Mouse (Mus musculus) adrenal gland, postnatal 36 days (tissue): ENCODE results near the gene Nipal4. TPM values are rescaled to one million over a fixed set of nuclear protein-coding genes. Genes with fewer than 3 reads are reported as not detected.

Experiments
- DNase-seq, 2 experiments: peaks; one replicate each; pipeline ENCODE4 v3.0.0; 2021; ENCODE audit warnings: mixed read lengths in 1 of 2
- microRNA-seq: library from miRNA; unstranded; fragments of <30 nt; microRNA quantifications from one replicate; pipeline ENCODE4 v1.2.0, GENCODE M21; 2021
- total RNA-seq, 2 experiments: library from RNA; stranded (reverse); gene quantifications; 2 replicates each; pipeline ENCODE4 v1.2.3; 2021

Gene Nipal4
- total RNA-seq, 2 experiments from 2014 or later = not detected

DNA sequence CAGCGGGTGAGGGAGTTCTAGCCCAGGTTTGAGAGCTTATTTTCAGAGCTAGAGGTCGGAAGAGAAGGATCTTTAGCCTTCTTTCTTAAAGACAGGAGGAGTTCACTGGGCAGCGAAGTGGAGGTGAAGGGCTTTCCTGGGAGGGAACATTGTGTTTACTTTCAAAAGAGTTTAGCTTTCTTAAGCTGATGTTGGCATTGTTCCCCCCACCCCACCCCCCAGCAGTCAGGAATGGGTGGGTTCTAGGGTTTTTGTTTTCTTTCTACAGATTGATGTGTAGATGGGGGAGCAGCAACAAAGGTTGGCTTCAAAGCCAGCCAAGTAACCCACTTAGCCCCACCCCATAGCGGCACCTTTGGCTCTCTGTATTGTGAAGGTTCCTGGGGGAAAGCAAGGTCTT is 51.3 kb downstream of the Nipal4 start:
- DNase-seq = no peak

DNA sequence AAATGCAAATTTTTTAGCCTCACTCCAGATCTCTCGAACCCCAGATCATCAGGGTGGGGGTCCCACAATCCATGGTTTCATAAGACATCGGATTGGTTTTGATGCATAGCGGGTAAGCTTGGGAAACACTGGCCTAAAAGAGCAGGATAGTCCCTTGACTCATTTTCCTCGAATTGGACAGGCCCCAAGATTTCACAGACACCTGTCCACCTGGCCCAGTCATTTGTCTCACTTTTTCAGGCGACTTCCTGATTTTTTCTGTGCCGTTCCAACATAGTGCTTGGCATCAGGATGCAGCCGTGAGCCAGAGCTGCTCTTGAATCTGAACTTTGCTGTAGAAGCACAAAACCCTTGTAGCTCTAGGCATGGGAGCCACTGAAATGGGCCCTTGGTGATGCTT is 52.1 kb downstream of the Nipal4 start:
- DNase-seq = no peak

DNA sequence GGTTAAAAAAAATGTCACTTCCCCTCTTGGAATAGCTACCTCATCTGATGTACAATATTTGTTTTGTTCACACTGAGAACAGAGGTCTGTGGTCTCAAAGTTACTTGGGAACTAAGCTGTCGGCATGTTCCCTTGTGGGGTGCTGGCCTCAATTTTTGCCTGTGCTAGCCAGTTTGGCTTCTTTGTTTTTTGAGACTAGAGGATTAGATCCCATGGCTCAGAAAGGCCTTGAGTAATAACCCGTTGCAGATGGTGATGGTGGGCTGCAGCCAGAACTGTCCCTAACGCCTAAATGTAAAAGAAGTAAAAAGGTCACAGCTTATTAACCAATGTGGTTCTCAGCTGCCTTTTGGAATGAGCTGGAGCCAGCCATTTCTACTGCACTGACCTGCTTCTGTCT is 53.1 kb downstream of the Nipal4 start:
- DNase-seq = no peak

DNA sequence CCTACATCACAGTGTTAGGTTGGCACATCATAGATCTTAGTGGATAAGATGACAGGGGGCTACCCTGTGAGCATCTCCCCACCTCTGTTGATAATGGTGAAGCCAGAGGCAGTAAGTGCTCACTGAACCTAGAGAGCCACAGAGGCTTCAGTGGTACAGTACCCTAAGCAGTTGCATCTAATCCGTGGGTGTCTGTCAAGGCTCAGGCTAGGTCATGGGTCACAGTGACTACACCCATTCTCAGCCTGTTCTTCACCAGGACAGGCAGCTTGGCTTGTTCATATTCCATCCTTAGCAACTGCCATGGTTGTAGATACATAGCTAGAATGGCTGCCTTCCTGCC is 55.4 kb downstream of the Nipal4 start:
- no peak for DNase-seq

DNA sequence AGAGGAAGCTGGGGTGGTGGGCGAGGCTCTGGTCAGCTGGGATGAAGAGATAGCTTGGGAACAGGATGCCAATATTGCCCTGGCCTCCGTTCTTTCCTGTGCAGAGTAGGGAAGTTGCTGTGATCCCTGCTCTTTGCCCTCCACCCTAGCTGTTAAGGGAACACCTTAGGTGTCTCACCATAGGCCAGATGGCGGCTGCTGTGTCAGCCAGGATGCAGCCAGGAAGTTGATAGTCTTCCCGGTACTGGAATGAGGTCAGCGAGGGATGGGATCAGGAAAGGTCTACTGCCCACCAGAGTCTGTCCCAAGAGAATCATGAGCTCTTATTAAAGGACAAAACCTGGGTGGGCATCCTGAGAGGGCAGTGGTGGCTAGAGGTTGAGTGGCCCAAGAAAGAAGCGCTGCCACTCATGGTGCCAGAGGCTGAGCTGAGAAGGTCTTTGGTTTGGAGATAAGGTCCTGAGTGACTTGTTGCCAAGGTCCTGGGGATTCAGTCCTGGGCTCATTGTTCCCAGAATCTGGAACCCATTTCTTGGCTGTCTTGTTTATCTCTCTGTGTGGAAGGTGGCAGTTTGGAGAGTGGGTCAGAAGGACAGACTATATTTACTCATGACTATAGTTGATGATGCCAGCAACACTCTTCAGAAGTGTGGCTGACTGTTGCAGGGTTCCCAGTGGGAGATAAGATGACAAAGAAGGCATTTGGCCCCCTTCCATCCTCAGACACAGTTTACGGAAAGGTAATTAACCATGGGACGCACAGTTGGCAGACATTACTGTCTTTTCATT is 56.0 kb downstream of the Nipal4 start:
- DNase-seq = peak in 1 of 2 experiments; percentile 30

DNA sequence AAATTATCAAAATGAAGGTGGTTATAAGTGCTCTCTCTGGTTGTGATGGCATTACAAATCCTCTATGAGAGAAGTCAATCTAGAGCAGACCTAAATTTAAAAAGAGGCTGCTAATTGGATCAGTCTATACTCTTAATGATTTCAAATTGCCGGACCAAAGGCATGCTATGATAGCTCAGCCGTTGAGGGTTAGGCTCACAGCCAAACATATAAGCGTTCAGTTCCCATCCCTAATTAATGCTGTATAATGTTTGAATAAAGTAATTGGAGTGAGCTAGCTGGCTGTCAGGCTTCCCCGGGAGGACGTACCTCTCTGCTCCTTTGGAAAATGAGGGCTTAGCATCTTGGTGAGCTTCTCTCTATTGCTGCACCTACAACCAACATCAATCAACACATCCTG is 57.1 kb downstream of the Nipal4 start:
- no peak for DNase-seq

DNA sequence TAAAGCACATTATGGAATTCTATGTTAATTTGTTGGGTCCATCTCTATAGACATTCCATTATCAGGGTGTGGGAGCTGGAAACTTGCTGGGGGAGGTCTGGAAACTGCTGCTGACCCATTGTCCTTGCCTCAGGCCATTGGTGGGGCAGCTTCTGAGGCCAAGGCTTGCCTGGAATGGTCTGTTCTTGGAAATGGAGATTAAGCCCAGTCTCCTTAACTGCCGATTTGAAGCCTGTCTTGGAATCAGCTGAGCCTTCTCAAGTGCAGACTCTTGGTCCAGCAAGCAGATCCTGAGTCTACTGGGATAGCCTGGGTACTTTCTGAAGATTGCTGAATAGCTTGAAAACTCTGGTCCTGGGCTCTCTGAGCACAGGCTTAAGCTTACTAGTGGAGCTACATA is 59.3 kb downstream of the Nipal4 start:
- DNase-seq = no peak

DNA sequence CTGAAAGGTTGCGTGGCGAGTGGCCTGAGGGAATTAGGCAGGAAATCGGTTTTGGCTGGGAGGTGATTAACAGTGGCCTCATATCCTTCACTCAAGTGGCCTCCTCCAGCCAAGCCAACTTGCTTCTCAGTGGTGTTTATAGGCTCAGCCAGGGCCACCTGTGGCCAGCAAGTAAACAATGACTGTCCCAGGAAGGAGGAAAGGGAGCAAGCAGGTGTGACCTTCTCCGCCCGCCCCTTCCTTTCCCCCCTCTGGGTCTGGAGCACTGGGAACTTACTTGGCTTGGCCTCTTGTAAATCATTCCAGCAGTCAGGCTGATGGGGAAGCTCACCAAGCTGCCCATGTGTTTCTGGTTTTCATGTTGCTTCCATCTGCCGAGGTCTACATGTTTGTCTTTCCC is 64.2 kb downstream of the Nipal4 start:
- DNase-seq = no peak

Small RNAs within 50 kb of the gene (microRNA-seq; reads per million reads assigned to microRNA genes)
- gene Mir7239 = not detected
- not detected for gene Mir8100

Other genes starting within 250 kb of the Nipal4 start
- 10 to 100 TPM; 12.8 to 16.7 TPM for gene Lsm11, start 221.6 kb downstream of the Nipal4 start, total RNA-seq
- gene Thg1l, start 211.0 kb downstream of the Nipal4 start, total RNA-seq = 10 to 100 TPM; 14.6 to 18.2 TPM
- gene Sox30, start 186.2 kb downstream of the Nipal4 start, total RNA-seq = under 1 TPM in 1 of 2 experiments, not detected in 1; 0.36 TPM
- gene Gm12166, start 114.2 kb downstream of the Nipal4 start, total RNA-seq = 1 to 10 TPM; 1.4 to 1.7 TPM
- gene Adam19, start 110.5 kb downstream of the Nipal4 start, total RNA-seq = 1 to 10 TPM; 5.7 to 5.8 TPM
- gene Fndc9, start 69.0 kb upstream of the Nipal4 start, total RNA-seq = not detected
- gene Cyfip2, start 146.4 kb upstream of the Nipal4 start, total RNA-seq = 10 to 100 TPM; 84.0 to 88.8 TPM
- under 1 TPM; 0.13 to 0.23 TPM for gene Itk, start 223.0 kb upstream of the Nipal4 start, total RNA-seq
- gene Fam71b, start 230.1 kb upstream of the Nipal4 start, total RNA-seq = not detected